Mouse (Mus musculus): ENCODE measurements at regions not wholly inside any gene's neighbourhood (a gene's known extent, or its start where the extent isn't known, plus 50 kb on each side); places are given as distances from the start of the nearest gene placed in this dataset.
A peak's percentile ranks its signal among the peaks of the same experiment; 100 is the strongest.

GRCm38 (mm10) chr13:90733265-90733664 lies 171.9 kb downstream of the Atp6ap1l start:
- no peak for DNase-seq

DNA sequence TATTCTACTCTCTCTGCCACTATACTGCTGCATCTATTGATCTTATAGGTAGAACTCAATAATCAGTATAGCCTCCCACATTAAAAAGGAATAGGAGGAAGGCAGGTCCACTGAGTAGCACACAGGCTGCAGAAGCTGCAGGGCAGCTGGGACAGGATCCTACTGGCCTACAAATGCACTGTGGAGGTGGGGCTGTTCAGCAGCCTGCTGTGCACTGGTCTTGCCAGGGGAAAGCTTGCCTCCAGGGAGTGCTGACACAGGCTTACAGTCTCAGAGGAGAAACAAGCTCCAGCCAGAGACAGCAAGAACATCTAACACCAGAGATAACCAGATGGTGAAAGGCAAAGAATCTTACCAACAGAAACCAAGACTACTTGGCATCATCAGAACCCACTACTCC lies 176.1 kb downstream of the Atp6ap1l start:
- DNase-seq = peak; percentile 10 to 12

DNA sequence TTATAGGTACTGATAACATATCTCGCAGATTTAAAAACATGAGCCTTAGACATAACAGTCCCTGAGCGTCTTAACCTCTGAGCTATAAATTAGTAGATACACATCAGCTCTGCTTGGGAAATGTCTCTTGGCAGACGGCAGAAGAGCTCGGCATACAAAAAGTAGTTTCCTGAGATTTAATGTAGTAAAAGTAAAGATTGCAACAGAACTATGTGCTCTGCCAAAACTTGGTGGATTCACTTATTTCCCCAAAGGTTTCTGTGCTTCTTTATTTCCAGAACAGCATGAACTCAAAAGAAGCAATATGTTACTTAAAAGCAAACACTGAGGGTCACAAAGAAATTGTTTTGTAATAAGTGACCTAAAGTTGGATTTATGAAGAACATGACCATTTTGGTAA lies 177.3 kb downstream of the Atp6ap1l start:
- DNase-seq = no peak

DNA sequence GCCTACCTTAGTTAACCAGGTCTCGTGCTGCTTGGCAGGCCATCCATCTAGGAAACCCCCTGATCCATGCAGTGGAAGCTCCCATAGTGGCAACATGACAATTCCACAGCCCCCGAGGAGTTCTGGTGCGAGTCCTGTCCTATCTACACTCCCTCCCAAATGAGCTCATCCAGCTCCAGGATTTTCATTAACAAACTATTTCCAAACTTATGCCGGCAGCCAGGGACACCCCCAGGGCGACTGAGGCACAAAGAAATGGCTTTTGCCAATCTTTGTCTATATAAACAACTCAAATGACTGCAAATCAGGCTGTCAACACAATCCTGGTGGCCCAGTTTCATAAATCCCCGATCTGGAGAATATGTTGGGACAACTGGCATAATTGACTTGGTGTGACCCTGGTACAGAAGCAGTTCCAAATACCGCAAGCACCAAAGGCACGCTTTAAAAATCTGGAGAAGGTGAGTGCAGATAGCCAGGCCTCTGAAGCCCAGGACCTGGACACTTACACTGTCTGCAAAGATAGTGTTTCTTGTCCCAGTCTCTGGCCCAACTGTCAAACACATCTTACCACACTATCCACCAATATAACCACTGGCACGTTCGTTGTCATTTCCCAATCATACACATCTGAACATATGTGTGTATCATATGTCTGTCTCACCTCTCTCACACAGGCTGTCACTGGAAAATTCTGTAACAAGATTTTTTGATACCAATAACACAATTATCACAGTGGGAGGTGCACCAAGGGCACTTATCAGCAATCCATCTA lies 179.9 kb downstream of the Atp6ap1l start:
- DNase-seq = no peak

DNA sequence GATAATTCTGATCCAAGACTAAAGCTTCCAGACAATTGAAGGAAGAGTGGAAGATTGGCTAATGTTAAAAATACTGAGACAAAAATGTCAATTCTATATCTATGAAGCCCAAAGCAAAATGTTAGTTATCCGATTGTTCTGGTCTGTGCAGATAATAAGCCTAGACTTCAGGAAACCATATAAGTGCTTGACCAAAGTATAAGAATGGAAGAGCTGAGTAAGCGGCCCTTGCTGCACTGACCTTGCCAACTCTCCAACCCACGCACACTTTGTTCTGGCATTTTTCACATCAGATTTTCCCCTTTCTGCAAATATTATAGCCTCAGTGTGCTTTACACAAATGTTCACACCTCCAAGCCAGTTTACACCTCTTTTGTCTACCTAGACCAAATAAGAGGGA lies 180.6 kb downstream of the Atp6ap1l start:
- no peak for DNase-seq

GRCm38 (mm10) chr13:90723533-90723898 lies 181.6 kb downstream of the Atp6ap1l start:
- no peak for DNase-seq

DNA sequence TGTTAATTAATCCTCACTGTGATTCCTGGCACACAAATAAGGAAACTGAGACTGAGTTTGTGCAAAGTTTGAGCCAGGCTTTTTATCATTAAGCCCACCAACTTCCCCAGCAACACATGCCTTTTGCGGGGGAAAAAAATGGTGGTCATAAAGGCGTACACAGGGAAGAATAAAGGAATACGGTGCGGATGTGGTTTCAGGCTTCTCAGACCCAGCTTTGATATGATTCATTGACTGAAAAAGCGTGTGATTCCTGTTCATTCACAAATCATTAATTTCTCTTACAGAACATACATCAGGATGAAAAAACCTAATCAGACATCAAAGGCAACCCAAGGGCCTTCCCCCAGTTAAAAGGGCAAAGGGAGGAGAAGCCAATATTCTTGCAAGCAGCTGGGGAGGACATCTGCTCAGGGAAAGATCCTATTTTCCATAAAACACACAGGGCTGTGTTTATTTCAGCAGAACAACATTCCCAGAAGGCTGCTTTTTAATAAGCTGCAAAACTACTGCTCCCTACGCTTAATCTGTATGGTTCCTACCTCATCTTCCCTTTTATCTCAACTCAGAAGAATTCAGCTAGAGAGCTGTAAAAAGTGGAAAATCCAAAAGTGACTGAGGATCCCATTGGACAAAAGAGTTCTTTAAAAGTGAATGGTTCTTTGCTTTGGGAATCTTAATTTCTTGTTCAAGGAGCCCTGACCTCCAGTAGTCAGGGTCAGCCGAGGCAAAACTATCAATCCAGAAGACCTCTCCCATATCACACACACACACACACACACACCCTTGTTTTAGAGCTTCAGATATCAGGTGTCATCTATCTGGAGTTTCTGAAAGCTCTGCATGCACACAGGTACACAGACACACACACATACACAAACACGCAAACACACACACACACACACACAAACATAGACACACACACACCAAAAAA lies 182.3 kb downstream of the Atp6ap1l start:
- DNase-seq = no peak

DNA sequence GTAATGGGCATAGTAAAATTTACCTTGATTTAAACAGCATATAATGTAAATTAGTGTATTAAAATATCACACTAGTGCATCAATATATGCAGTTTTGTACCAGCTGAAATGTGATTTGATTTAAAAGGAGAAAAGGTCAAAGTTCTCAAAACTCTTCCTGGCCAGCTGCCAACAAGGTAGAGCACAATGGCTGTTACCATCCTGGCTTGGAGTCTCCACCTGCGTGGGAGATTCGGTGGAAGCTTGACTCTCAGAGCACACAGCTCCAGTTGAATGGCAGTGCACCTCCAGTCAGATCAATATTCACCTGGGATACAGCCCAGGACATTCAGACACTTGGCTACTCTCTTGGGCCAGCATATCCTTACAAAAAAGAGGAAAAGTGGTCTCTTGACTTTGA lies 220.8 kb downstream of the Atp6ap1l start:
- DNase-seq = no peak

- DNase-seq = no peak
Observed at GRCm38 (mm10) chr13:90679162-90680010, 225.8 kb downstream of the Atp6ap1l start.

- DNase-seq = no peak
Observed at GRCm38 (mm10) chr13:90673823-90674222, 231.3 kb downstream of the Atp6ap1l start.

DNA sequence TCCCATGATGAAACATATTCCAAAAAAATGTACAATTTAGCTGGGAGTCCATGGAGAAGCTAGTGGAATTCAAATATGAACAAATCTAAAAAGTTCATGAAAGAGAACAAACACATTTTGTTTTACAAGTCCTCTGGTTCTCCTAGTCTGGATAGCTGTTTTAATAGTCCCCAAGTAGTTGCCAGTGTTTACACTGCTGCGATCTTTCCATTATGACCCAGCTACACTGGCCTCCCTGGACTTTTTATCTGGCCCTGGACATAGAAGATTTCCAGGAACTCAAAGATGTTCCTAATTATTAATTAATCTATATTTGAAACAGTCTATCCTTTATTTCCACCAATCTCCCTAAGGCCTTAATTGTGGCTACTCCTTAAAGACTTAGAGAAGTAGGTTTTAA lies 232.1 kb downstream of the Atp6ap1l start:
- no peak for DNase-seq

DNA sequence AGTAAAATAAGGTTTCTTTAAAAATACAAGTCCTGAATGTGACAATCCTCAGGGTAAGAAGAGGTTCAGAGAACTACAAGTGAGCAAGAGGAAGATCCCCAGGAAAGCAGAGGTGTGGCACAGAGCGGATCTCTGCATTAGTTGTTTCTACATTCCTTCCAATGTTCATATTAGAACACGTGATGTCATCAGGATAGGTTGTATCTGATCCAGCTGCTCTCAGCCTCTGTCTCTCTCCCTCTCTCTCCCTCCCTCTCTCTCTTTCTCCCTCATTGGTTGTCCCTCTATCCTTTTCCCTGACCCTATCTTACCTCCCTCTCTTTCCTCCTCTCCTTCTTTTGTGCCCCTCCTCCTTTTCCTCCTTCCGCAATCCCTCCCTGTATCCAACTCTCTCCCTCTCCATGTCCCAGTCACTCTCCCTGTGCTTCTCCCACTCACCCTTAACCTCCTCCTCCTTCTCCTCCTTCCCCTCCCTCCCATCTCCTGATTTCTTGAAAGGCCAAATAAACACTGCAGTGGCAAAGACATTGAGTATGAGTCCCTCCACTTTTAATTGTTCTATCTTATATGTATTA lies 243.5 kb downstream of the Atp6ap1l start:
- DNase-seq = no peak

- DNase-seq = no peak
Observed at GRCm38 (mm10) chr13:90660950-90661349, 244.2 kb downstream of the Atp6ap1l start.

DNA sequence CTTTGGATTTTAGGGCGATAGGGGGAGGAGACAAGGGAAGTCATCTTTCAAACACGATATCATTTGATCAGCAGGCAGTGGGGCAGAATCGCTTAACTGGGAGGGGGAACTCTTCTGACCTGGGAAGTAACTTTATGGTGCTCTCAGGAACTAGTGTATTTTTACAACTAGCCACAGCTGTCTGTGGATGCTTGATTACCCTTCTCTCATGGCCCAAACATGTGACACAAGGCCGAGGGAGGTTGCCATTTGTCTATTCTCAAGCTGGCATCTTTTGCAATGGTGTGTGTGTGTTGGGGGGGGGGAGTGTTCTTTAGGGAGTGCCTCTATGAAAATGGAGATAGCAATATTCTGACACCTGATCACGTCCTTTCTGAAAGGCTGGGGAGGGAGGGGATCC lies 246.1 kb downstream of the Atp6ap1l start:
- DNase-seq = no peak

DNA sequence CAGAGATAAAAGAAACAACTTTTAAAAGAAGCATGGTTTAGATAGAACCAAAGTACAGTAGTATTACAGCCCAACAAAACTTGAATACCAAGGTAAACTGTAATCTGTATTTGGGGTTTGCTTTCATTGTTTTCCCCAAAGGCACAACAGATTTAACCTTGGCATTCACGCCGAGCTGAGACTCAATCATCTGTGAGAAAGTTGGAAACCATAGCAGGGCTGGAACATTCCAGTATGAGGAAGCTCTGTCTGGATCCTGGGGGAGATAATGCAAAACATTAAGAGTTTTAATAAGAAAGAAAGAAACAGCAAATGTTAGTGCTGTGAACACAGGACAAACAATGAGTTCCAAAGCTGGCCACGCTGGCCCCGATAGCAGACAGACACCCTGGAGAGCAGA lies 258.8 kb downstream of the Atp6ap1l start:
- DNase-seq = no peak

DNA sequence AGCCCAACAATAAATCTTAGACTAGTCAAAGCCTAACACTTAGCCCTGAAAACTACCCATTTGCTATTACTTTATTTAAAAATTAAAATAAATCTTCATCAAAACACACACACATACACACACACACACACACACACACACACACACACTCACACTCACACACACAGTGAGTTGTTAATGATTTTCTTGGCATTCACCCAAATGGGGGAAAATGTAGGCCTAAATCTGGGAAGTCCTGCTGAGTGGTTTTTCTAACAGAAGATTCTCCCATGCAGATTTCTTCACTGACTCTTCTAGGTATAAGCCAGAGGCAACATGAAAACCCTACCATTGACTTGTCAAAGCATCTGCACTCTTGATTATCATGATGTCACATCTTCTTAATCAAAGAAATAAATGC lies 260.9 kb downstream of the Atp6ap1l start:
- DNase-seq = no peak

- no peak for DNase-seq
Observed at GRCm38 (mm10) chr13:90643575-90644215, 261.5 kb downstream of the Atp6ap1l start.

DNA sequence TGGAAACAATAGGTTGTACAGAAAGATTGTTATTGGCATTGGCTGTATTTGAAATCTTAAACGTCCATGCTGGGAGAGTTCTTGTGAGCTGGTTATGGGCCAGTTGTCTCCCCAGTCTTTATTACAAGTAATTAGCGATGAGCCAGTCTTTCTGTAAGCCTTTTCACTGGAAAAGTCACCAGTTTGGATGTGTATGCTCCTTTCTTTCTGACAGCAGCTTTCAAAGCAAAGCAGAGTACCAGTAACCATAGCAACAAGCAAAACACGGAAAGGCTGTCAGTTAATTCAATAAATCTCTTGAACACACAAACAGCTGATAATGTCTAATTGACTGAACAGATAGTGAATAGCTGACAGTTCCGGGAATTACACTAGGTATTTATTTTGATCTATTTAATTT lies 262.0 kb downstream of the Atp6ap1l start:
- DNase-seq = no peak

DNA sequence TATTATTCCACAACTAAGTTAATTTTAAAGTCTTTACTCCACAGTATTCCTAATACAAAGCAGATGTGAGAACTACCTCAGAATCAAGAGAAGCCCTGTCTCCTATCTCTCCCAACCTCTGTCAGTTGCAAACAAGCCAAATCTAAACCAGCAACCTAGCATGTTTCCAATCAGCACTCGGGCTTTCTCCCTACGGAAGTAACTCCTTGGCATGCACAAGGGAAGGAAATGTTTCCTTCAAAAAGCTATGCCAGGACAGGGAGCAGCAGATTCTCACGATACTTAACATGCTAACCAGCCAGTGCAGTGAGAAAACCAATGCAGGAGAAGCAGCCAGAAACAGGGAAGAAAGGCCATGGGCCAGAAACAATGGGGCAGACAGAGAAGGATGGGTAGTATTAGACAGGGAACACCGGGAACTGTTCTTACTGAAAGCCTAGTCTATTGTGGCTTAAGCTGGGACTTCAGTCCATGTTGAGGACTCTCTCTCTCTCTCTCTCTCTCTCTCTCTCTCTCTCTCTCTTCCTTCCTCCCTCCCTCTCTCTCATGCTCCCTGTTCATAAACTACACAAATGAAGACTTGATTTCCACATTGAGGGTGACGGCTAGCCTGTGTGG lies 262.8 kb downstream of the Atp6ap1l start:
- DNase-seq = no peak
